Mouse (Mus musculus) MEL (cell line): ENCODE measurements at regions not wholly inside any gene's neighbourhood (a gene's known extent, or its start where the extent isn't known, plus 50 kb on each side); places are given as distances from the start of the nearest gene placed in this dataset.

ENCODE experiments used
- DNase-seq: peaks from one replicate; pipeline ENCODE4 v3.0.0; 2011; ENCODE audit warnings: low read depth, low spot score
- H3K27ac ChIP-seq: 2 replicates; pipeline ENCODE4 v1.5.1; 2012; ENCODE audit warnings: low read depth, mild to moderate bottlenecking, control low read depth, low read length, moderate library complexity; ENCODE audit not compliant: control insufficient read depth
- H3K27me3 ChIP-seq, 2 experiments: fragments of 150-350 bp in 1 of 2; sonication (generic) in 1 of 2; 2 replicates each; pipeline ENCODE4 v1.6.1; 2012; ENCODE audit warnings: low read length in 2 of 2, mild to moderate bottlenecking in 2 of 2, improper control_type of control experiment in 1 of 2, moderate library complexity in 1 of 2; ENCODE audit not compliant: insufficient read depth in 2 of 2, control insufficient read depth in 1 of 2
- H3K36me3 ChIP-seq, 2 experiments: 2 replicates each; pipeline ENCODE4 v1.6.1; 2012 to 2014; ENCODE audit warnings: low read length in 2 of 2, improper control_type of control experiment in 1 of 2, inconsistent platforms in 1 of 2, mild to moderate bottlenecking in 1 of 2; ENCODE audit not compliant: insufficient read depth in 2 of 2, control insufficient read depth in 1 of 2
- H3K4me1 ChIP-seq, 2 experiments: fragments of 150-350 bp in 1 of 2; sonication (generic) in 1 of 2; 2 replicates each; pipeline ENCODE4 v1.6.1; 2012; ENCODE audit warnings: low read length in 2 of 2, improper control_type of control experiment in 1 of 2, mild to moderate bottlenecking in 1 of 2; ENCODE audit not compliant: insufficient read depth in 2 of 2, control insufficient read depth in 1 of 2
- H3K4me3 ChIP-seq, 2 experiments: fragments of 150-350 bp in 1 of 2; sonication (generic) in 1 of 2; 2 replicates each; pipeline ENCODE4 v1.5.1; 2012; ENCODE audit warnings: low read depth in 2 of 2, low read length in 2 of 2, mild to moderate bottlenecking in 2 of 2, moderate library complexity in 2 of 2, control low read depth in 1 of 2, improper control_type of control experiment in 1 of 2; ENCODE audit not compliant: control insufficient read depth in 1 of 2, insufficient read depth in 1 of 2
- H3K79me2 ChIP-seq: 2 replicates; pipeline ENCODE4 v1.6.1; 2012; ENCODE audit warnings: mild to moderate bottlenecking, low read length, moderate library complexity; ENCODE audit not compliant: control insufficient read depth, poor library complexity, insufficient read depth
- H3K9ac ChIP-seq: 2 replicates; pipeline ENCODE4 v1.6.1; 2012; ENCODE audit warnings: low read depth, mild to moderate bottlenecking, control low read depth, low read length, moderate library complexity; ENCODE audit not compliant: control insufficient read depth, poor library complexity, severe bottlenecking
- H3K9me3 ChIP-seq: fragments of 150-350 bp; sonication (generic); replicated peaks from 2 replicates; pipeline ENCODE4 v1.6.1; 2012; ENCODE audit warnings: mild to moderate bottlenecking, low read length, improper control_type of control experiment, moderate library complexity; ENCODE audit not compliant: insufficient read depth
- CHD1 ChIP-seq: IDR thresholded peaks from 2 replicates; pipeline ENCODE4 v1.6.1; 2012; ENCODE audit warnings: low read depth, mild to moderate bottlenecking, inconsistent platforms, low read length, improper control_type of control experiment
- CTCF ChIP-seq, 3 experiments: IDR thresholded peaks in 2 of 3; conservative IDR thresholded peaks in 1 of 3; 2 replicates each; pipeline ENCODE4 v1.5.1; 2011 to 2012; ENCODE audit warnings: low read length in 3 of 3, low read depth in 2 of 3, mild to moderate bottlenecking in 2 of 3, improper control_type of control experiment in 1 of 3, inconsistent platforms in 1 of 3, mixed read lengths in 1 of 3, moderate library complexity in 1 of 3; ENCODE audit not compliant: control insufficient read depth in 1 of 3, insufficient read depth in 1 of 3, poor library complexity in 1 of 3, severe bottlenecking in 1 of 3
- E2F4 ChIP-seq: IDR thresholded peaks from 2 replicates; pipeline ENCODE4 v1.6.1; 2011; ENCODE audit warnings: low read depth, low read length, improper control_type of control experiment, borderline replicate concordance
- ELF1 ChIP-seq: IDR thresholded peaks from 2 replicates; pipeline ENCODE4 v1.6.1; 2014; ENCODE audit warnings: low read depth, mild to moderate bottlenecking, inconsistent platforms, low read length, improper control_type of control experiment, moderate library complexity
- KAT2A ChIP-seq: conservative IDR thresholded peaks from 2 replicates; pipeline ENCODE4 v1.6.1; 2012; ENCODE audit warnings: low read depth, low read length, improper control_type of control experiment, inconsistent platforms
- MAFK ChIP-seq: IDR thresholded peaks from 2 replicates; pipeline ENCODE4 v1.6.1; 2011; ENCODE audit warnings: low read depth, mild to moderate bottlenecking, low read length, improper control_type of control experiment, borderline replicate concordance
- MAZ ChIP-seq: IDR thresholded peaks from 2 replicates; pipeline ENCODE4 v1.6.1; 2012; ENCODE audit warnings: low read depth, mild to moderate bottlenecking, inconsistent platforms, low read length, improper control_type of control experiment
- MEF2A ChIP-seq: IDR thresholded peaks from 2 replicates; pipeline ENCODE4 v1.6.1; 2014; ENCODE audit warnings: low read depth, mild to moderate bottlenecking, inconsistent platforms, low read length, improper control_type of control experiment; ENCODE audit not compliant: poor library complexity, insufficient replicate concordance, severe bottlenecking; ENCODE audit errors: extremely low read depth
- MYC ChIP-seq: IDR thresholded peaks from 2 replicates; pipeline ENCODE4 v1.6.1; 2011; ENCODE audit warnings: low read depth, mild to moderate bottlenecking, low read length, improper control_type of control experiment, moderate library complexity
- NELFE ChIP-seq: IDR thresholded peaks from 2 replicates; pipeline ENCODE4 v1.6.1; 2011; ENCODE audit warnings: low read depth, low read length, improper control_type of control experiment
- POLR2AphosphoS2 ChIP-seq: IDR thresholded peaks from 2 replicates; pipeline ENCODE4 v1.6.1; 2011; ENCODE audit warnings: low read length, improper control_type of control experiment
- POLR2AphosphoS5 ChIP-seq: IDR thresholded peaks from 2 replicates; pipeline ENCODE4 v1.6.1; 2012; ENCODE audit warnings: low read depth, borderline replicate concordance, mild to moderate bottlenecking, inconsistent platforms, low read length, moderate library complexity, mixed read lengths
- RAD21 ChIP-seq: IDR thresholded peaks from 2 replicates; pipeline ENCODE4 v1.6.1; 2011; ENCODE audit warnings: mild to moderate bottlenecking, low read depth, low read length, improper control_type of control experiment
- RCOR1 ChIP-seq: IDR thresholded peaks from 2 replicates; pipeline ENCODE4 v1.6.1; 2012; ENCODE audit warnings: low read depth, mild to moderate bottlenecking, inconsistent platforms, low read length, improper control_type of control experiment
- SIN3A ChIP-seq: IDR thresholded peaks from 2 replicates; pipeline ENCODE4 v1.6.1; 2012; ENCODE audit warnings: low read length, improper control_type of control experiment, inconsistent platforms
- SMC3 ChIP-seq: IDR thresholded peaks from 2 replicates; pipeline ENCODE4 v1.6.1; 2011; ENCODE audit warnings: low read depth, low read length, improper control_type of control experiment
- TBP ChIP-seq: IDR thresholded peaks from 2 replicates; pipeline ENCODE4 v1.8.0; 2011; ENCODE audit warnings: low read depth, low read length, improper control_type of control experiment
- UBTF ChIP-seq: IDR thresholded peaks from 2 replicates; pipeline ENCODE4 v1.6.1; 2012; ENCODE audit warnings: low read depth, mild to moderate bottlenecking, inconsistent platforms, low read length, improper control_type of control experiment, moderate library complexity, borderline replicate concordance; ENCODE audit not compliant: insufficient read depth
- USF1 ChIP-seq: IDR thresholded peaks from 2 replicates; pipeline ENCODE4 v1.6.1; 2014; ENCODE audit warnings: low read depth, mild to moderate bottlenecking, inconsistent platforms, low read length, improper control_type of control experiment, moderate library complexity
- USF2 ChIP-seq, 2 experiments: IDR thresholded peaks; 2 replicates each; pipeline ENCODE4 v1.6.1; 2011 to 2012; ENCODE audit warnings: improper control_type of control experiment in 2 of 2, low read length in 2 of 2, borderline replicate concordance in 1 of 2, inconsistent platforms in 1 of 2, low read depth in 1 of 2, mild to moderate bottlenecking in 1 of 2; ENCODE audit not compliant: insufficient read depth in 1 of 2
- ZKSCAN1 ChIP-seq: IDR thresholded peaks from 2 replicates; pipeline ENCODE4 v1.6.1; 2012; ENCODE audit warnings: low read depth, mild to moderate bottlenecking, inconsistent platforms, low read length, improper control_type of control experiment, moderate library complexity
- ZMIZ1 ChIP-seq: IDR thresholded peaks from 2 replicates; pipeline ENCODE4 v1.6.1; 2012; ENCODE audit warnings: low read depth, mild to moderate bottlenecking, inconsistent platforms, low read length, improper control_type of control experiment, moderate library complexity

- DNase-seq: no peak
- no peak for TF ChIP-seq RAD21
- TF ChIP-seq POLR2AphosphoS5: no peak
- no peak for TF ChIP-seq MYC
- TF ChIP-seq SMC3: no peak
- TF ChIP-seq MEF2A: no peak
- no peak for TF ChIP-seq ZKSCAN1
- TF ChIP-seq MAFK: no peak
- no peak for TF ChIP-seq POLR2AphosphoS2
- no peak for TF ChIP-seq USF1
- TF ChIP-seq MAZ: no peak
- TF ChIP-seq ZMIZ1: no peak
- H3K27ac ChIP-seq: no peak overlapping the region
These were observed 334.3 kb upstream of the Npvf start for GRCm38 (mm10) chr6:50988561-50988960.

GRCm38 (mm10) chr6:50991528-50992125 lies 337.4 kb upstream of the Npvf start:
- Histone ChIP-seq H3K36me3 (no peaks in the 10 kb centered on the region), H3K4me3 (no peak overlapping the region), H3K27ac (no peak overlapping the region), H3K4me1 (no peaks in the 10 kb centered on the region), H3K79me2 (no peaks in the 10 kb centered on the region), H3K9me3 (no peaks in the 10 kb centered on the region), H3K9ac (no peak overlapping the region), H3K27me3 (no peaks in the 10 kb centered on the region)
- TF ChIP-seq TBP (no peak), USF2 (IDR thresholded peaks at IDR 0.05; ENCODE audit: borderline replicate concordance in 1 of 2, insufficient read depth in 1 of 2, low read depth in 1 of 2, low read length in 2 of 2) (no peak), ZMIZ1 (no peak), CTCF (IDR thresholded peaks at IDR 0.05 in 2 of 3, conservative IDR thresholded peaks at IDR 0.05 in 1 of 3; ENCODE audit: control insufficient read depth in 1 of 3, insufficient read depth in 1 of 3, low read depth in 2 of 3, low read length in 3 of 3, poor library complexity in 1 of 3, severe bottlenecking in 1 of 3) (no peak), KAT2A (no peak), RCOR1 (no peak), CHD1 (no peak), E2F4 (no peak), SIN3A (no peak), NELFE (no peak), UBTF (no peak), MEF2A (no peak), ELF1 (no peak)
- no peak for DNase-seq

More at GRCm38 (mm10) chr6:50988561-50988960, 334.3 kb upstream of the Npvf start:
- Histone ChIP-seq H3K27me3 (no peaks in the 10 kb centered on the region), H3K9ac (no peak overlapping the region), H3K36me3 (no peaks in the 10 kb centered on the region), H3K4me1 (no peaks in the 10 kb centered on the region), H3K4me3 (no peak overlapping the region), H3K9me3 (no peaks in the 10 kb centered on the region), H3K79me2 (no peaks in the 10 kb centered on the region)
